Mouse (Mus musculus) liver, embryonic 16.5 days (tissue): Measurements from ENCODE around the gene Cdhr2. TPM values are rescaled to one million over a fixed set of nuclear protein-coding genes. Genes with fewer than 3 reads are reported as not detected.

Experiments used
- ATAC-seq: fragments of 200-750 bp; cut with Nextera tagmentation; 2 replicates; pipeline ENCODE4 v1.8.0; 2017; ENCODE audit warnings: low read depth, mild to moderate bottlenecking, moderate number of reproducible peaks, moderate library complexity
- H3K27ac ChIP-seq: fragments of 300-500 bp; sonication (generic); 2 replicates; pipeline ENCODE4 v1.5.1; 2014; ENCODE audit warnings: mild to moderate bottlenecking, low read length
- H3K27me3 ChIP-seq: fragments of 300-500 bp; sonication (generic); 2 replicates; pipeline ENCODE4 v1.6.1; 2014; ENCODE audit warnings: low read depth, low read length, mixed read lengths; ENCODE audit not compliant: control insufficient read depth, insufficient read depth
- H3K36me3 ChIP-seq: fragments of 300-500 bp; sonication (generic); 2 replicates; pipeline ENCODE4 v1.6.1; 2014; ENCODE audit warnings: mild to moderate bottlenecking; ENCODE audit not compliant: control insufficient read depth, insufficient read depth
- H3K4me1 ChIP-seq: fragments of 300-500 bp; sonication (generic); 2 replicates; pipeline ENCODE4 v1.6.1; 2014; ENCODE audit warnings: low read depth, low read length, mixed read lengths; ENCODE audit not compliant: control insufficient read depth
- H3K4me2 ChIP-seq: fragments of 300-500 bp; sonication (generic); 2 replicates; pipeline ENCODE4 v1.6.1; 2014; ENCODE audit warnings: low read depth, low read length, mixed read lengths
- H3K4me3 ChIP-seq: fragments of 300-500 bp; sonication (generic); 2 replicates; pipeline ENCODE4 v1.5.1; 2014; ENCODE audit warnings: low read depth, mild to moderate bottlenecking, low read length
- H3K9ac ChIP-seq: fragments of 300-500 bp; sonication (generic); 2 replicates; pipeline ENCODE4 v1.6.1; 2014; ENCODE audit warnings: low read depth, low read length
- H3K9me3 ChIP-seq: fragments of 300-500 bp; sonication (generic); replicated peaks from 2 replicates; pipeline ENCODE4 v1.6.1; 2016; ENCODE audit warnings: low read length; ENCODE audit not compliant: control insufficient read depth
- WGBS: fragments of 180-500 bp; shearing (Covaris S2); extraction: QIAGEN DNeasy Blood & Tissue Kit; methylation state at CpG from one replicate; pipeline ENCODE4 v1.1.7; 2014; ENCODE audit not compliant: insufficient replicate concordance; 5-methylcytosine and 5-hydroxymethylcytosine counted together
- polyA plus RNA-seq: library from polyadenylated mRNA; unstranded; fragments of >200 nt; fragmentation: Nextera tagmentation; extraction: Ambion mirVana; gene quantifications from 2 replicates; pipeline ENCODE4 v1.2.1, GENCODE M21; 2015

The Cdhr2 gene
- polyA plus RNA-seq: 23.4 and 26.1 TPM in 2 replicates

DNA sequence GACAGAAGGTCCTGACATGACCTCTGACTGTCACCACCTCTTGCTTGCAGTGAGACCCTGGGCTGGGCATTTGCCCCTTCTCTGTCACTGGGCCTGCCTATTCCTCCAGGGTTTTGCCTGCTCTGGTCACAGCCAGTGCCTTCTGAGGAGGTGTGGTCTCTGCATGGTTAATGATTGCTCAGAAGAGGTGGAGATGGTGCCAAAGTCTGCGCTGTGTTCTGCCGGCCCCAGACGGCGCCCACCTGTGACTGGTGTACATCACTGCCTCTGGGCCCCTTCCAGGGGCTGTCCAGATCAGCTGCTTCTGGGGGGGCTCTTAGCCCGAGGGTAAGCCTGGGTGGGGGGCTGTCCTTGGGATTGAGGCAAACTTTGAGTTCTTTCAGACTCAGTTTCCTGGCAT is at the start of gene Cdhr2:
Gene Cdhr2, plus strand, starts transcription at position 219 of the 400 bp plus-strand sequence.
- WGBS: 49% methylated on average over 5 of the region's 5 CpGs
- no peaks in the 10 kb centered on the region for H3K27me3 ChIP-seq
- H3K4me1 ChIP-seq: no peaks in the 10 kb centered on the region; the same call in none of the 2 replicates
- peak within 1 kb of the TSS; percentile 40 for H3K4me3 ChIP-seq
- no peaks in the 10 kb centered on the region for H3K36me3 ChIP-seq
- peak within 1 kb of the TSS; percentile 2 for H3K4me2 ChIP-seq
- peak within 1 kb of the TSS; percentile 13; the same call in 1 of the 2 replicates for H3K27ac ChIP-seq
- H3K9ac ChIP-seq: no peak within 1 kb of the TSS; the same call in 1 of the 2 replicates
- ATAC-seq: peak; percentile 86
- H3K9me3 ChIP-seq: no peaks in the 10 kb centered on the region

DNA sequence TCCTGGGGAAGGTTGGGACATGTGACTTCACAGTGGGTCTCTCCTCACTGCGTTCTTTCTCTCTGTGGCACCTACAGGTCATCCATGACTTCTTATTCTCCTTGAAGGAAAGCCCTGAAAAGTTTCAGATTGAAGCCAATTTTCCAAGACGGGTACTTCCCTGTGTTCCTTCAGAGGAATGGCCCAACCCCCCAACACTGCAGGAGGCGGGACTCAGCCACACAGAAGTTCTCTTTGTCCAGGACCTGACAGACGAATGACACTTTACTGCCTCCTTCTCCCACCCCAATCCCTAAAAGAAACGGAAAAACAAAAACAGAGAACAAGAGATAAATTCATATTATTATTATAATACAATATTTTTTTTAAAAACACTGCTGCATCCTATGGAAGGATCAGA is 40.4 kb upstream of the Cdhr2 start:
- peaks cover 28% of the 10 kb centered on the region for H3K36me3 ChIP-seq
- H3K4me1 ChIP-seq: no peaks in the 10 kb centered on the region
- 74% methylated on average over 5 of the region's 5 CpGs for WGBS
- H3K4me2 ChIP-seq: no peak overlapping the region
- no peaks in the 10 kb centered on the region for H3K9me3 ChIP-seq
- no peak overlapping the region for H3K27ac ChIP-seq
- no peak overlapping the region for H3K4me3 ChIP-seq
- no peak for ATAC-seq
- no peak overlapping the region for H3K9ac ChIP-seq
- no peaks in the 10 kb centered on the region for H3K27me3 ChIP-seq

DNA sequence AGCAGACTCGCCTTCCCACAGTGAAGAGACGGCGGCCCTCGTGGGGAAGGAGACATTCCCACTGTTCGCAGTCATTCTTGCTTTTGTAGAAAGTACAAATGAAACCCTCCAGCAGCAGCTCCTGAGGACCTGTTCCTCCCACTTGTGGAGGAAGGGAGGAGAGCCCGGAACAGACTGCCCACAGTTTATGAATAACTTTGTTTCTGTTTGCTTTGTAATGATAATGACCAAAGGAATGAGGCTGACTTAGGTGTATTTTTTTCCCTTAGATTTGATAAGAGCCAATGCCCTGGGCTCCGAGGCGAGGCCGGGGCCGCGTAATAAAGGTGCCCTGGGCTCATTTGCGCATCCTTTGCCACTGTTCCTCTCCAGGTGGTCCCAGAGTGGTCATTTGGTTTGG is 39.9 kb upstream of the Cdhr2 start:
- no peak overlapping the region for H3K27ac ChIP-seq

DNA sequence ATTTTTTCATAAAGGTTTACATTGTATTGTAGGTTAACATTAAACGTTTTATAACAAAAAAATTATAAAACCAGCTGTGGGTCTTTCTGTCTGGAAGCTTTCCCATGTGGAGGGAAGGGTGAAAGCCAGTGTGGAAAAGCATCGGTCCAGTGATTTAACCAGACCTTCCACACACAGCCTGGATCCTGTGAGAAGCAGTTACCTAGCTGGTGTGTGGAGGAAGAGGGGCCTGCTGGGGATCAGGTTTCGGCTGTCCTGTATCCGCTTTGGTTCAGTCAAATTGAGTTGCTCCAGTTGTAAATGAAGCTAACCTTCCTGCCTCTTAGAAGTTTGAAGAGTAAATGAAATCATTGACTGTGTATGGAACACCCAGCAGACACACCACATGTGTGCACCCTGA is 37.3 kb upstream of the Cdhr2 start:
- no peaks in the 10 kb centered on the region for H3K27me3 ChIP-seq
- 77% methylated on average over 4 of the region's 4 CpGs for WGBS
- H3K27ac ChIP-seq: no peak overlapping the region
- H3K9ac ChIP-seq: no peak overlapping the region
- no peak overlapping the region for H3K4me3 ChIP-seq
- no peaks in the 10 kb centered on the region for H3K4me1 ChIP-seq
- H3K4me2 ChIP-seq: no peak overlapping the region
- H3K36me3 ChIP-seq: peaks cover 7% of the 10 kb centered on the region
- ATAC-seq: no peak
- H3K9me3 ChIP-seq: no peaks in the 10 kb centered on the region

More for the DNA sequence above, 39.9 kb upstream of the Cdhr2 start:
- Histone ChIP-seq H3K4me1 (no peaks in the 10 kb centered on the region), H3K9me3 (no peaks in the 10 kb centered on the region), H3K9ac (no peak overlapping the region), H3K36me3 (peaks cover 23% of the 10 kb centered on the region), H3K4me2 (no peak overlapping the region), H3K4me3 (no peak overlapping the region), H3K27me3 (no peaks in the 10 kb centered on the region)
- WGBS: 85% methylated on average over 12 of the region's 12 CpGs
- ATAC-seq: no peak

DNA sequence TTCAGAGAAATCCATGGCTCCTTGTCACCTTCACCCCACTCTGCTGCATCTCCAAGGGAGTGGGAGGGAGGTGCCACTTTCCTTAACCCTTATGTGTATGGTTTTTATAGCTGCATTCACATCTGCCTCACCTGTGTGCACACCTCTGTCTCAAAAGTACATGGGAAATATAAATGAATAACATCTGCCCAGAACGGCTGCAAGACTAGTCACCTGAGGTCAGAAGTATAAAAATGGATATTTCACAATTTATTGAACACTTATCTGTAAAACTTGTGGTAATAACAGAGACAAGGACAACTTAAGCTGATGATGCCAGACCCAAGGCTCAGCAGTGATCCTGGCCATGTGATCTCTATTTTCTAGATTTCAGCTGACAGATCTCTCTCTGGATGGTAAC is 36.8 kb upstream of the Cdhr2 start:
- WGBS: 78% methylated on average over 1 of the region's 1 CpGs
- ATAC-seq: no peak

DNA sequence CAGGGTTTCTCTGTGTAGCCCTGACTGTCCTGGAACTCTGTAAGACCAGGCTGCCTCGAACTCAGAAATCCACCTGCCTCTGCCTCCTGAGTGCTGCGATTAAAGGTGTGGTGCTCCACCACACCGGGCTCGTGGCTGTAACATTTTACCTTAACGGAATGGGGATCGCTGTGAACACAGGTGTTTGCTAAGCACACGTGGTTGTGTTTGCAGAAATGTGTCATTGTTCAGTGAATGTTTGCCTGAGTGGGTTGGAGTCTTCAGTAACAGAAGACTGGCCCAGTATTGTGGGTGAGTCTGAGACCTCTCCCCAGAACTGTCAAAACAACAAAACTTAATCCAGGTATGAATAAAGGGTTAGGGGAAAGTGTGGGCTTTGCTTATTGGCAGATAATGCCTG is 36.2 kb upstream of the Cdhr2 start:
- Histone ChIP-seq H3K36me3 (peaks cover 7% of the 10 kb centered on the region), H3K4me1 (no peaks in the 10 kb centered on the region), H3K27ac (no peak overlapping the region), H3K9me3 (no peaks in the 10 kb centered on the region), H3K4me2 (no peak overlapping the region), H3K27me3 (no peaks in the 10 kb centered on the region), H3K4me3 (no peak overlapping the region), H3K9ac (no peak overlapping the region)
- whole genome bisulfite sequencing: 76% methylated on average over 7 of the region's 7 CpGs
- ATAC-seq: no peak

More for the DNA sequence above, 36.8 kb upstream of the Cdhr2 start:
- Histone ChIP-seq H3K4me1 (no peaks in the 10 kb centered on the region), H3K9ac (no peak overlapping the region), H3K36me3 (peaks cover 7% of the 10 kb centered on the region), H3K27ac (no peak overlapping the region), H3K4me2 (no peak overlapping the region), H3K9me3 (no peaks in the 10 kb centered on the region), H3K27me3 (no peaks in the 10 kb centered on the region), H3K4me3 (no peak overlapping the region)

DNA sequence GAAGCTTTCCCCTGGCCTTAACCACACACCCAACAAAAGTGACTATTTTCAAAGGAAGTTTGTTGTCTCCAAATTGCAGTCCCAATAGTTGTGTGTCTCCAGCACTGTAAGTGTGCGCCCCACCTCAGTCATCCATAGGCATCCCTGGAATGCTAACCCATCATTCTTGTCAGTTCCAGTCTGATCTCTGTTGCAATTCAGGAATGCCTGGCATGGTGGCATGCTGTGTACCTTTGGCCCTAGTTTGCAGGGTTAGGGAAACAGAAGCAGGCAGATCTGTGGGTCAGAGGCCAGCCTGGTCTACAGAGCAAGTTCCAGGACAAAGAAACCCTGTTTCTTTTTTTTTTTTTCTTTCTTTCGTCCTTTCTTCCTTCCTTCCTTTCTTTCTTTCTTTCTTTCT is 30.8 kb upstream of the Cdhr2 start:
- WGBS: 69% methylated on average over 2 of the region's 2 CpGs
- Histone ChIP-seq H3K9me3 (no peaks in the 10 kb centered on the region), H3K27ac (no peak overlapping the region), H3K4me3 (no peak overlapping the region), H3K4me2 (no peak overlapping the region), H3K4me1 (no peaks in the 10 kb centered on the region), H3K9ac (no peak overlapping the region), H3K27me3 (no peaks in the 10 kb centered on the region), H3K36me3 (no peaks in the 10 kb centered on the region)
- ATAC-seq: no peak

GRCm38 (mm10) chr13:54675895-54676590 is 25.2 kb upstream of the Cdhr2 start:
- Histone ChIP-seq H3K36me3 (peaks cover 10% of the 10 kb centered on the region), H3K27me3 (no peaks in the 10 kb centered on the region), H3K9me3 (no peaks in the 10 kb centered on the region), H3K4me3 (no peak overlapping the region), H3K4me1 (peaks cover 13% of the 10 kb centered on the region), H3K9ac (no peak overlapping the region), H3K27ac (no peak overlapping the region), H3K4me2 (no peak overlapping the region)
- no peak for ATAC-seq
- 58% methylated on average over 11 of the region's 11 CpGs for WGBS

- Histone ChIP-seq H3K4me1 (peaks cover 22% of the 10 kb centered on the region), H3K4me2 (no peak overlapping the region), H3K4me3 (no peak overlapping the region), H3K36me3 (peaks cover 30% of the 10 kb centered on the region), H3K9ac (no peak overlapping the region), H3K27ac (no peak overlapping the region), H3K9me3 (no peaks in the 10 kb centered on the region), H3K27me3 (no peaks in the 10 kb centered on the region)
- ATAC-seq: no peak
- 81% methylated on average over 4 of the region's 4 CpGs for WGBS
These were observed 23.0 kb upstream of the Cdhr2 start for GRCm38 (mm10) chr13:54678263-54678662.
